Mouse (Mus musculus): ENCODE measurements around the gene Ntan1. TPM values are rescaled to one million over a fixed set of nuclear protein-coding genes. Genes with fewer than 3 reads are reported as not detected.
A peak's percentile ranks its signal among the peaks of the same experiment; 100 is the strongest.
"Not testable (repeated sequence)": the region's sequence is repeated elsewhere in the genome, so short reads cannot be mapped to it uniquely, and the experiment has no call there.

The Ntan1 gene
- polyA plus RNA-seq (2015; fragmentation: Nextera tagmentation; extraction: Ambion mirVana), result 197 and 199 TPM in 2 replicates

GRCm38 (mm10) chr16:13818560-13819393, at the start of gene Ntan1:
Gene Ntan1, plus strand, starts transcription at chr16:13818845.
- Histone ChIP-seq H3K9ac (peak within 1 kb of the TSS; percentile 84), H3K36me3 (peaks cover 16% of the 10 kb centered on the region), H3K4me1 (replicated peaks) (peaks cover 26% of the 10 kb centered on the region), H3K27me3 (no peaks in the 10 kb centered on the region), H3K4me3 (peak within 1 kb of the TSS; percentile 93), H3K9me3 (no peaks in the 10 kb centered on the region), H3K4me2 (peak within 1 kb of the TSS; percentile 72), H3K27ac (replicated peaks) (peak within 1 kb of the TSS; percentile 96)
- under 1% methylated on average over 58 of the region's 58 CpGs for WGBS
- peak; percentile 96 for ATAC-seq (ENCODE audit: low FRiP score, low read depth)

GRCm38 (mm10) chr16:13771603-13772002, 47.0 kb upstream of the Ntan1 start:
- H3K9ac ChIP-seq; H3K27ac ChIP-seq (replicated peaks); H3K36me3 ChIP-seq; ATAC-seq (ENCODE audit: low FRiP score, low read depth); H3K4me2 ChIP-seq; H3K27me3 ChIP-seq; H3K4me3 ChIP-seq; H3K4me1 ChIP-seq (replicated peaks); H3K9me3 ChIP-seq: not testable (repeated sequence)
- WGBS, result 66% methylated on average over 4 of the region's 4 CpGs

GRCm38 (mm10) chr16:13772051-13772450, 46.6 kb upstream of the Ntan1 start:
- not testable (repeated sequence) for H3K27me3 ChIP-seq; H3K27ac ChIP-seq (replicated peaks); ATAC-seq (ENCODE audit: low FRiP score, low read depth); H3K9me3 ChIP-seq; H3K4me2 ChIP-seq; H3K4me1 ChIP-seq (replicated peaks); H3K36me3 ChIP-seq; H3K4me3 ChIP-seq; H3K9ac ChIP-seq
- WGBS, result 86% methylated on average over 5 of the region's 5 CpGs

GRCm38 (mm10) chr16:13774011-13774410, 44.6 kb upstream of the Ntan1 start:
- H3K4me3 ChIP-seq; H3K27me3 ChIP-seq; H3K36me3 ChIP-seq; H3K9me3 ChIP-seq; H3K9ac ChIP-seq; ATAC-seq (ENCODE audit: low FRiP score, low read depth); H3K4me1 ChIP-seq (replicated peaks); H3K27ac ChIP-seq (replicated peaks); H3K4me2 ChIP-seq: not testable (repeated sequence)
- 86% methylated on average over 2 of the region's 2 CpGs for WGBS

GRCm38 (mm10) chr16:13774651-13775050, 44.0 kb upstream of the Ntan1 start:
- H3K9me3 ChIP-seq; H3K27ac ChIP-seq (replicated peaks); H3K4me1 ChIP-seq (replicated peaks); H3K4me2 ChIP-seq; H3K9ac ChIP-seq; H3K36me3 ChIP-seq; ATAC-seq (ENCODE audit: low FRiP score, low read depth); H3K4me3 ChIP-seq; H3K27me3 ChIP-seq: not testable (repeated sequence)
- 84% methylated on average over 3 of the region's 3 CpGs for WGBS

- no peaks in the 10 kb centered on the region for H3K9me3 ChIP-seq
- H3K4me2 ChIP-seq, result peak within 1 kb of the TSS; percentile 77
- peaks cover 16% of the 10 kb centered on the region for H3K36me3 ChIP-seq
- H3K4me3 ChIP-seq, result peak within 1 kb of the TSS; percentile 70
- peak within 1 kb of the TSS; percentile 88 for H3K9ac ChIP-seq
- under 1% methylated on average over 57 of the region's 57 CpGs for WGBS
- H3K27ac ChIP-seq (replicated peaks), result peak within 1 kb of the TSS; percentile 81
- H3K4me1 ChIP-seq (replicated peaks), result peaks cover 28% of the 10 kb centered on the region
- no peaks in the 10 kb centered on the region for H3K27me3 ChIP-seq
- ATAC-seq (ENCODE audit: low FRiP score, low read depth), result peak; percentile 99
Measured at GRCm38 (mm10) chr16:13780353-13781036, 38.1 kb upstream of the Ntan1 start, which contains the start of gene Rrn3. Gene Rrn3, plus strand, starts transcription at chr16:13780708.

GRCm38 (mm10) chr16:13781216-13781615, 37.4 kb upstream of the Ntan1 start:
- Histone ChIP-seq H3K4me2 (peak overlapping the region; percentile 77), H3K36me3 (peaks cover 22% of the 10 kb centered on the region), H3K9me3 (no peaks in the 10 kb centered on the region), H3K27ac (replicated peaks) (no peak overlapping the region), H3K27me3 (no peaks in the 10 kb centered on the region), H3K4me1 (replicated peaks) (peaks cover 28% of the 10 kb centered on the region), H3K9ac (peak overlapping the region; percentile 88), H3K4me3 (peak overlapping the region; percentile 70)
- ATAC-seq (ENCODE audit: low FRiP score, low read depth), result no peak
- 30% methylated on average over 8 of the region's 8 CpGs for WGBS

GRCm38 (mm10) chr16:13785932-13786331, 32.7 kb upstream of the Ntan1 start:
- 87% methylated on average over 3 of the region's 3 CpGs for WGBS
- H3K27me3 ChIP-seq, result no peaks in the 10 kb centered on the region
- H3K36me3 ChIP-seq, result peaks cover 64% of the 10 kb centered on the region
- H3K4me2 ChIP-seq, result no peak overlapping the region
- no peak for ATAC-seq (ENCODE audit: low FRiP score, low read depth)
- H3K4me3 ChIP-seq, result no peak overlapping the region
- H3K27ac ChIP-seq (replicated peaks), result no peak overlapping the region
- H3K9me3 ChIP-seq, result no peaks in the 10 kb centered on the region
- peaks cover 19% of the 10 kb centered on the region for H3K4me1 ChIP-seq (replicated peaks)
- H3K9ac ChIP-seq, result no peak overlapping the region

GRCm38 (mm10) chr16:13793441-13793840, 25.2 kb upstream of the Ntan1 start:
- H3K9ac ChIP-seq; H3K27me3 ChIP-seq; H3K4me3 ChIP-seq; H3K27ac ChIP-seq (replicated peaks); H3K9me3 ChIP-seq; H3K4me1 ChIP-seq (replicated peaks); ATAC-seq (ENCODE audit: low FRiP score, low read depth); H3K4me2 ChIP-seq: not testable (repeated sequence)
- H3K36me3 ChIP-seq, result peaks cover 84% of the 10 kb centered on the region
- 98% methylated on average over 2 of the region's 2 CpGs for WGBS

GRCm38 (mm10) chr16:13796746-13797175, 21.9 kb upstream of the Ntan1 start:
- H3K4me2 ChIP-seq, result no peak overlapping the region
- no peaks in the 10 kb centered on the region for H3K4me1 ChIP-seq (replicated peaks)
- 94% methylated on average over 5 of the region's 5 CpGs for WGBS
- H3K9me3 ChIP-seq, result no peaks in the 10 kb centered on the region
- peaks cover 85% of the 10 kb centered on the region for H3K36me3 ChIP-seq
- H3K27me3 ChIP-seq, result no peaks in the 10 kb centered on the region
- no peak for ATAC-seq (ENCODE audit: low FRiP score, low read depth)
- H3K9ac ChIP-seq, result no peak overlapping the region
- no peak overlapping the region for H3K27ac ChIP-seq (replicated peaks)
- no peak overlapping the region for H3K4me3 ChIP-seq

- Histone ChIP-seq H3K27ac (replicated peaks) (no peak overlapping the region), H3K36me3 (peaks cover 73% of the 10 kb centered on the region), H3K4me1 (replicated peaks) (no peaks in the 10 kb centered on the region), H3K4me3 (no peak overlapping the region), H3K9ac (no peak overlapping the region), H3K4me2 (no peak overlapping the region), H3K27me3 (no peaks in the 10 kb centered on the region), H3K9me3 (no peaks in the 10 kb centered on the region)
- ATAC-seq (ENCODE audit: low FRiP score, low read depth), result no peak
- WGBS, result 92% methylated on average over 4 of the region's 4 CpGs
Measured at GRCm38 (mm10) chr16:13801231-13801630, 17.4 kb upstream of the Ntan1 start.

GRCm38 (mm10) chr16:13804666-13805065, 14.0 kb upstream of the Ntan1 start:
- ATAC-seq (ENCODE audit: low FRiP score, low read depth), result no peak
- no peak overlapping the region for H3K4me2 ChIP-seq
- peaks cover 76% of the 10 kb centered on the region for H3K36me3 ChIP-seq
- H3K9ac ChIP-seq, result no peak overlapping the region
- H3K4me3 ChIP-seq, result no peak overlapping the region
- H3K4me1 ChIP-seq (replicated peaks), result no peaks in the 10 kb centered on the region
- no peaks in the 10 kb centered on the region for H3K9me3 ChIP-seq
- H3K27ac ChIP-seq (replicated peaks), result no peak overlapping the region
- no peaks in the 10 kb centered on the region for H3K27me3 ChIP-seq
- 84% methylated on average over 5 of the region's 5 CpGs for WGBS
